Mouse (Mus musculus): ENCODE measurements at regions not wholly inside any gene's neighbourhood (a gene's known extent, or its start where the extent isn't known, plus 50 kb on each side); places are given as distances from the start of the nearest gene placed in this dataset.

GRCm38 (mm10) chr3:38134425-38134824, 350.2 kb downstream of the Ankrd50 start:
- no peak for DNase-seq (ENCODE audit: low spot score in 2 of 2)

GRCm38 (mm10) chr3:38131887-38132220, 352.8 kb downstream of the Ankrd50 start:
- DNase-seq (ENCODE audit: low spot score in 2 of 2), result no peak

GRCm38 (mm10) chr3:38131176-38131886, 353.3 kb downstream of the Ankrd50 start:
- DNase-seq (ENCODE audit: low spot score in 2 of 2), result no peak

GRCm38 (mm10) chr3:38130088-38130487, 354.6 kb downstream of the Ankrd50 start:
- no peak for DNase-seq (ENCODE audit: low spot score in 2 of 2)

GRCm38 (mm10) chr3:38129167-38129500, 355.5 kb downstream of the Ankrd50 start:
- no peak for DNase-seq (ENCODE audit: low spot score in 2 of 2)

- no peak for DNase-seq (ENCODE audit: low spot score in 2 of 2)
These were observed 356.0 kb downstream of the Ankrd50 start for GRCm38 (mm10) chr3:38128486-38129166.

- no peak for DNase-seq (ENCODE audit: low spot score in 2 of 2)
These were observed 368.4 kb downstream of the Ankrd50 start for GRCm38 (mm10) chr3:38116071-38116787.

- no peak for DNase-seq (ENCODE audit: low spot score in 2 of 2)
These were observed 372.1 kb downstream of the Ankrd50 start for GRCm38 (mm10) chr3:38112568-38112967.

GRCm38 (mm10) chr3:38105022-38105857, 379.4 kb downstream of the Ankrd50 start:
- DNase-seq (ENCODE audit: low spot score in 2 of 2), result no peak

GRCm38 (mm10) chr3:38104418-38104817, 380.1 kb upstream of the Gm5148 start:
- no peak for DNase-seq (ENCODE audit: low spot score in 2 of 2)

- DNase-seq (ENCODE audit: low spot score in 2 of 2), result no peak
These were observed 378.7 kb upstream of the Gm5148 start for GRCm38 (mm10) chr3:38102985-38103384.

GRCm38 (mm10) chr3:38102181-38102580, 377.9 kb upstream of the Gm5148 start:
- DNase-seq (ENCODE audit: low spot score in 2 of 2), result no peak

GRCm38 (mm10) chr3:38094370-38094979, 370.2 kb upstream of the Gm5148 start:
- DNase-seq (ENCODE audit: low spot score in 2 of 2), result peak in 1 of 2 experiments; percentile 8

- no peak for DNase-seq (ENCODE audit: low spot score in 2 of 2)
These were observed 360.3 kb upstream of the Gm5148 start for GRCm38 (mm10) chr3:38084548-38084947.

- DNase-seq (ENCODE audit: low spot score in 2 of 2), result no peak
These were observed 358.1 kb upstream of the Gm5148 start for GRCm38 (mm10) chr3:38082386-38082785.

- DNase-seq (ENCODE audit: low spot score in 2 of 2), result no peak
These were observed 352.5 kb upstream of the Gm5148 start for GRCm38 (mm10) chr3:38076835-38077234.

GRCm38 (mm10) chr3:38073946-38074345, 349.7 kb upstream of the Gm5148 start:
- no peak for DNase-seq (ENCODE audit: low spot score in 2 of 2)

- DNase-seq (ENCODE audit: low spot score in 2 of 2), result no peak
These were observed 331.3 kb upstream of the Gm5148 start for GRCm38 (mm10) chr3:38055627-38056026.

GRCm38 (mm10) chr3:38052941-38053340, 328.7 kb upstream of the Gm5148 start:
- DNase-seq (ENCODE audit: low spot score in 2 of 2), result no peak

GRCm38 (mm10) chr3:38051748-38052147, 327.5 kb upstream of the Gm5148 start:
- no peak for DNase-seq (ENCODE audit: low spot score in 2 of 2)

- no peak for DNase-seq (ENCODE audit: low spot score in 2 of 2)
These were observed 326.6 kb upstream of the Gm5148 start for GRCm38 (mm10) chr3:38050856-38051255.
